Mouse (Mus musculus) testis, adult 2 months (tissue): ENCODE measurements around the gene Chdh.

Experiments
- CTCF ChIP-seq: fragments of 200-500 bp; IDR thresholded peaks from 2 replicates; pipeline ENCODE4 v1.5.1; 2012; ENCODE audit warnings: low read depth, mild to moderate bottlenecking, inconsistent platforms, low read length, moderate library complexity; ENCODE audit not compliant: control insufficient read depth, insufficient read depth, insufficient replicate concordance
- POLR2A ChIP-seq: fragments of 200-500 bp; IDR thresholded peaks from 2 replicates; pipeline ENCODE4 v1.6.1; 2012; ENCODE audit warnings: low read depth, mild to moderate bottlenecking, inconsistent platforms, low read length, moderate library complexity; ENCODE audit not compliant: control insufficient read depth

DNA sequence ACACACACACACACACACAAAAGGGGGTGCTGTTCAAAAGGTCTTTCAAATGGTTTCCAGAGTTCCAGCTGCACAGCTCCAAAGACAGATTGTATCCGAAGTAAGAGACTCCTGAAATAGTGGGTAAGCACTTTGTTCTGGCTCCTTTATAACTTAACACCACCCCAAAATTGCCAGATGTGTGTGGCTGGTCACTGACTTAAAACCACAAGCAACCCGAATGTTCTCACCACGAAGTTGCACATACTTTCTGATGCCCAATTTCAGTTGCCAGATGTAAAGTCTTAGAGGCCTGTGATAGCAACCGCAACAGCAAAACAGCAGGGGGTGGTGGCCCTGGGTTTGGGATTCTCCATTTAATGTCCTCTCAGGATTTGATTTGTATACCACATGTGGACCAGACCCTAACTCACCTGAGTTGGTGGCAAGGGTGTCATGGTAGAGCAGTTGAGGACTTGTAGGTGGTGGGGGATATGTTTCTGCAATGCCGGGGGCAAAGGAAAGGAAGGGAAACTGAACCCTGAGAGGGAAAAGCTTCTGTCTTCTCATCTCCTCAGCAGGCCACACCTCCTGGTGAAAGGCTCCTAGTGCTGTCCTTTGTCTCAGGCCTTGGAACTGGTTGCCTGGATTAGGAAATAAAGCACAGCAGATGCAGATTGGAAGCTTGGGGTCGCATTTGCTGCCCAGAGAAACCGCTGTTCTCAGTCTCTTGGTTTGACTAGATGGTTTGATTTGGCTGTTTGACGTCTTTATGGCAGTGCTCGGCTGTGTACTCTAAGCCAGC lies 11.2 kb downstream of the Chdh start:
- TF ChIP-seq CTCF: no peak
- TF ChIP-seq POLR2A: no peak
